Mouse (Mus musculus) thymus, postnatal 4 days (tissue): ENCODE data around the gene Zfp946.

Experiments used
- DNase-seq: peaks from one replicate; pipeline ENCODE4 v3.0.0; 2021

The Zfp946 gene

GRCm38 (mm10) chr17:22423952-22424617 lies at the start of gene Zfp946:
Zfp946 (plus strand) TSS chr17:22424222.
- peak; percentile 79 for DNase-seq

DNA sequence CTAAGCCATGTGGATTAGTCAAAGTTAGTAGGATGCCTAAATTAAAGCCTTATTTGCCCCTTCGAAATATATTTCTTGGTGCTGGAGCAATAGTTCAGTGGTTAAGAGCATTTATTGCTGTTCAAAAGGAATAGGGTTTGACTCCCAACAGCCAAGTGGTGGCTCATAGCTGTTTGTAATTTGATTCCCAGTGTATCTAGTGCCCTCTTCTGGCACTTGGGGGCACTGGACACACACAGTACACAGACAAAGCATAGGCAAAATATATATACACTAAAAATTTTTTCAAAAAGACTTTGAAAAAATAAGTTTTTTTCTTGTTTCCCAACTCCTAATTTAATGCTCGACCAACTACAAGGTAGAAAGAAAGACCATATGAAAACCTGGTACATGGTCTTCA lies 13.3 kb upstream of the Zfp946 start:
- DNase-seq, result peak; percentile 52

GRCm38 (mm10) chr17:22417510-22417909 lies 6.5 kb upstream of the Zfp946 start:
- peak; percentile 85 for DNase-seq

DNA sequence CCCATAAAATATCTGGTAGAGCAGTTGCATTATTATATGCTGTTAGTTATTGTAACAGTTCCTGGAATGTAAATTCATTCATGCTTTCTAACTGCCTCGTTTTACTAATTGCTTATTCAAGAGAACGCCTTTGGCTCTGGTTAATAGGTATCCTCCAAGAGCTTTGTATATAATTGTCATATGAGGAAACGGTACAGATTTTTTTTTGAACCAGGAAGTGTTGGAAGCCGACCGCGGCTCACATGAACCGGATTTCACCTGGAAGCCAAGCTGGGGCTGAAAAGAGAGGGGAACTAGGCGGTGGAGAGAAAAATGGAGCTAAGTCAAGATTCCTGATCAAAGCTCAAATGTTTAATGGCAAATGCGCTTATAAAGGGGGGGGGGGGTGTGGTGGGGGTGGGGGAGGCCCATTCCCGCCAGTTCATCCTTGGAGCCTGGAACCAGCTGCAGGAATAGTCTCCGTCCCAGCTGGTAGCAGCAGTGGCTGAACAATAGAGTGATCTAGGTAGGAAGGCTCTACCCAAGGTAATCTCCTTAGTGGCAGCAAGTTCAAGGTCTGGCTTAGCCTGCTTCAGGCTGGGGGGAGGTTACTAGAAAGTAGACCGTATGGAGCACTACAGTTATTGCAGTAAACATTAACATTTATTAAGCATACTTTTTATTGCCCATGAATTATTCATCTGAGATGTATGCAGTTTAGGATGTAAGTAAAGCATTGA lies 773 bp downstream of the Zfp946 start:
- peak; percentile 11 for DNase-seq

- DNase-seq, result no peak
Observed at GRCm38 (mm10) chr17:22447684-22448083, 23.7 kb downstream of the Zfp946 start.

- no peak for DNase-seq
Observed at GRCm38 (mm10) chr17:22497120-22497519, 73.1 kb downstream of the Zfp946 start.
